In the genomic region with DNA sequence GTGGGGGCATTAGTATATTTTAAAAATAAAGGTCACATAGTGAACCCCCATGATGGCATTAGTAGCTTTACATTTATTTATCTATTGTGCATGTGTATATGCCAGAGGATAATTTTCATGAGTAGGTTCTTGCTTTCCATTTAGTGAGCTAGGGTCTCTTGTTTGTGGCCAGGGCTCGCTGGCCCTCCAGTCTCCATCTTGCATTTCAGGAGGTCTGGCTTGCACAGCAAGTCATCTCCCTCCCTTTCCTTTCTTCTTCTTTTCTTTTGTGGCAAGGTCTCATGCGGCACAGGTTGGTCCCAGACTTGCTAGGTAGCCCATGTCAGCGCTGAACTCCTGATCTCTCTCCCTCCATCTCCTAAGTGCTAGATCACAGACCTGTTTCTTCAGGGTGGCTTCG, we compare ENCODE assay signal across 8 mouse cellular contexts. TPM values are rescaled to one million over a fixed set of nuclear protein-coding genes. Genes with fewer than 3 reads are reported as not detected.
DNase-seq lines count a peak whose midpoint lies in the region; ATAC-seq and TF ChIP-seq lines count a peak whose summit lies in the region.

No protein-coding gene starts in this region.

- H3K36me3 ChIP-seq in heart, embryonic 11.5 days (ENCODE audit: control insufficient read depth, insufficient read depth, low read length), result no peaks in the 10 kb centered on the region
- no peaks in the 10 kb centered on the region for H3K36me3 ChIP-seq in G1E (replicated peaks)
- no peaks in the 10 kb centered on the region for H3K36me3 ChIP-seq in forebrain, embryonic 11.5 days (ENCODE audit: control insufficient read depth, insufficient read depth, low read length)
- H3K36me3 ChIP-seq in liver, embryonic 14.5 days (replicated peaks; ENCODE audit: control insufficient read depth, insufficient read depth, low read depth), result no peaks in the 10 kb centered on the region

- no peaks in the 10 kb centered on the region for H3K4me1 ChIP-seq in heart, embryonic 11.5 days (ENCODE audit: control insufficient read depth, insufficient read depth, low read length)
- H3K4me1 ChIP-seq in G1E (ENCODE audit: insufficient read depth, low read depth, low read length), result peaks cover 31% of the 10 kb centered on the region
- H3K4me1 ChIP-seq in forebrain, embryonic 11.5 days (replicated peaks; ENCODE audit: control insufficient read depth, insufficient read depth, low read length), result 0 out of 2 replicates have a peak, but pooled peaks cover 2% of the 10 kb centered on the region
- peaks cover 3 to 4% of the 10 kb centered on the region in 2 experiments; a peak in 2 of 4 replicates for H3K4me1 ChIP-seq in liver, embryonic 14.5 days (replicated peaks; ENCODE audit: control insufficient read depth in 2 of 2, insufficient read depth in 2 of 2, low read length in 1 of 2)

- intact Hi-C loops in left cerebral cortex, postnatal 14 days (cut with DNase I), result no loop called here

- no peaks in the 10 kb centered on the region for H3K9me3 ChIP-seq in heart, embryonic 11.5 days (replicated peaks; ENCODE audit: control insufficient read depth, low read length)
- H3K9me3 ChIP-seq in G1E (replicated peaks), result no peaks in the 10 kb centered on the region
- H3K9me3 ChIP-seq in forebrain, embryonic 11.5 days (ENCODE audit: control insufficient read depth, low read length), result no peaks in the 10 kb centered on the region
- H3K9me3 ChIP-seq in liver, embryonic 14.5 days (ENCODE audit: control insufficient read depth, low read length), result no peaks in the 10 kb centered on the region

- TF ChIP-seq EP300 in liver, embryonic 14.5 days (IDR thresholded peaks at IDR 0.05; ENCODE audit: low read depth), result no peak

- DNase-seq in heart, postnatal 4 days, result no peak
- no peak for DNase-seq in G1E (ENCODE audit: low spot score)
- peak; percentile 48 for DNase-seq in forebrain, embryonic 11.5 days (ENCODE audit: low spot score)
- DNase-seq in liver, embryonic 14.5 days (ENCODE audit: low read depth in 3 of 3, low spot score in 3 of 3), result no peak
- no peak for DNase-seq in left cerebral cortex, postnatal 14 days (ENCODE audit: low spot score in 2 of 2)
- DNase-seq in gastrocnemius, postnatal 25 days, result no peak
- DNase-seq in adrenal gland, adult 2 months, result no peak

- H3K4me2 ChIP-seq in heart, embryonic 11.5 days, result peak overlapping the region; percentile 58
- H3K4me2 ChIP-seq in forebrain, embryonic 11.5 days (ENCODE audit: low read depth, low read length, severe bottlenecking), result peak overlapping the region; percentile 54; the same call in 1 of the 2 replicates
- peak overlapping the region; percentile 94 for H3K4me2 ChIP-seq in liver, embryonic 14.5 days (ENCODE audit: low read depth)

- peak overlapping the region; percentile 70 for H3K9ac ChIP-seq in heart, embryonic 11.5 days (ENCODE audit: low read depth, low read length)
- no peak overlapping the region; the same call in 1 of the 2 replicates for H3K9ac ChIP-seq in forebrain, embryonic 11.5 days (ENCODE audit: low read length)
- peak overlapping the region; percentile 79 for H3K9ac ChIP-seq in liver, embryonic 14.5 days (replicated peaks)

- peak overlapping the region; percentile 79 for H3K4me3 ChIP-seq in heart, embryonic 11.5 days (ENCODE audit: low read depth, low read length)
- H3K4me3 ChIP-seq in G1E (ENCODE audit: low read depth, low read length), result peak overlapping the region; percentile 88; the same call in 1 of the 2 replicates
- peak overlapping the region; percentile 72 for H3K4me3 ChIP-seq in forebrain, embryonic 11.5 days (ENCODE audit: low read depth, low read length)
- peak overlapping the region; percentile 52 to 85 for H3K4me3 ChIP-seq in liver, embryonic 14.5 days (ENCODE audit: insufficient read depth in 1 of 2, low read depth in 2 of 2, low read length in 2 of 2)

- H3K27ac ChIP-seq in heart, embryonic 11.5 days (ENCODE audit: low read depth, low read length), result peak overlapping the region; percentile 6; the same call in 1 of the 2 replicates
- H3K27ac ChIP-seq in forebrain, embryonic 11.5 days (ENCODE audit: low read depth, low read length), result no peak overlapping the region
- no peak overlapping the region for H3K27ac ChIP-seq in liver, embryonic 14.5 days

- no peak for TF ChIP-seq CTCF in G1E (IDR thresholded peaks at IDR 0.05; ENCODE audit: low read depth, low read length)
- TF ChIP-seq CTCF in liver, embryonic 14.5 days (IDR thresholded peaks at IDR 0.05; ENCODE audit: low read depth), result no peak

- WGBS in heart, embryonic 11.5 days (ENCODE audit: insufficient replicate concordance), result 31% methylated on average over 4 of the region's 4 CpGs
- WGBS in forebrain, embryonic 11.5 days, result 19% methylated on average over 4 of the region's 4 CpGs
- 43% methylated on average over 4 of the region's 4 CpGs for WGBS in liver, embryonic 14.5 days (ENCODE audit: insufficient replicate concordance)

- no peak for ATAC-seq in heart, embryonic 11.5 days (replicated peaks; ENCODE audit: insufficient number of reproducible peaks, low FRiP score, low TSS enrichment)
- no peak for ATAC-seq in G1E (ENCODE audit: extremely low read depth, insufficient number of reproducible peaks, low FRiP score, poor library complexity, severe bottlenecking)
- no peak for ATAC-seq in forebrain, embryonic 11.5 days (replicated peaks; ENCODE audit: low FRiP score)
- ATAC-seq in liver, embryonic 14.5 days (ENCODE audit: insufficient read depth), result no peak

- H3K27me3 ChIP-seq in heart, embryonic 11.5 days (ENCODE audit: control insufficient read depth, insufficient read depth, low read length), result no peaks in the 10 kb centered on the region
- no peaks in the 10 kb centered on the region for H3K27me3 ChIP-seq in G1E (ENCODE audit: insufficient read depth, low read length)
- H3K27me3 ChIP-seq in forebrain, embryonic 11.5 days (ENCODE audit: control insufficient read depth, insufficient read depth, low read length), result no peaks in the 10 kb centered on the region
- H3K27me3 ChIP-seq in liver, embryonic 14.5 days (ENCODE audit: control insufficient read depth, insufficient read depth, low read length), result no peaks in the 10 kb centered on the region

RNA-seq across cellular contexts. Expression of gene Nbeal1, which starts 1.0 kb away (rescaled TPM):
- polyA plus RNA-seq in heart, embryonic 11.5 days (2014; fragmentation: Nextera tagmentation; extraction: Ambion mirVana), result 9.0 and 10.1 TPM in 2 replicates
- 10 to 100 TPM; 39.4 to 43.8 TPM for total RNA-seq in heart, postnatal 4 days (2021)
- total RNA-seq in G1E (2014; fragmentation: Nextera tagmentation), result 41.0 and 49.3 TPM in 2 replicates
- 13.1 and 13.8 TPM in 2 replicates for total RNA-seq in G1E (2017)
- 0.17 and 0.33 TPM in 2 replicates for polyA plus RNA-seq in G1E (2012)
- polyA plus RNA-seq in forebrain, embryonic 11.5 days (2014; fragmentation: Nextera tagmentation; extraction: Ambion mirVana), result 7.9 and 9.5 TPM in 2 replicates
- polyA plus RNA-seq in liver, embryonic 14.5 days (2012; rRNA removed), result 0.65 TPM in 2 replicates
- polyA plus RNA-seq in liver, embryonic 14.5 days (2014; fragmentation: Nextera tagmentation; extraction: Ambion mirVana), result 1.3 and 1.4 TPM in 2 replicates
- 10 to 100 TPM; 17.2 to 18.1 TPM for total RNA-seq in left cerebral cortex, postnatal 14 days (2021)
- total RNA-seq in gastrocnemius, postnatal 25 days (2021), result 10 to 100 TPM; 21.6 to 24.5 TPM
- 10 to 100 TPM; 51.9 to 73.4 TPM for total RNA-seq in adrenal gland, adult 2 months (2021)
- 0.77 and 1.1 TPM in 2 replicates for polyA plus RNA-seq in adrenal gland, adult 2 months (2012; rRNA removed)
